Mouse (Mus musculus): ENCODE results near the gene Syt14. TPM values are rescaled to one million over a fixed set of nuclear protein-coding genes. Genes with fewer than 3 reads are reported as not detected.

Syt14 gene
- total RNA-seq, 2 experiments from 2014 or later = 21.6 to 26.1 TPM

DNA sequence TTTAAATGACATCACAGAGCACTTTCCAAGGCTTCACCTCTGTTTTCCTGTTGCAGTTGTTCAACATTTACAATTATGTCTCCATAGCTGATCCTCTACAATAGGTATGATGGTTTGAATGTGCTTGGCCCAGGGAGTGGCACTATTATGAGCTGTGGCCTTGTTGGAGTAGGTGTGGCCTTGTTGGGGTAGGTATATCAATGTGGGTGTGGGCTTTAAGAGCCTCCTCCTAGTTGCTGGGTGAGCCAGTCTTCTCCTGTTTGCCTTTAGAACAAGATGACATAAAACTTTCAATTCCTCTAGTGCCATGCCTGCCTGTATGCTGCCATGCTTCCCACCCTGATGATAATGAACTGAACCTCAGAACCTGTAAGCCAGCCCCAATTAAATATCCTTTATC is 42.1 kb downstream of the Syt14 start:
- DNase-seq (ENCODE audit: extremely low spot score in 1 of 2, low spot score in 1 of 2) = no peak

DNA sequence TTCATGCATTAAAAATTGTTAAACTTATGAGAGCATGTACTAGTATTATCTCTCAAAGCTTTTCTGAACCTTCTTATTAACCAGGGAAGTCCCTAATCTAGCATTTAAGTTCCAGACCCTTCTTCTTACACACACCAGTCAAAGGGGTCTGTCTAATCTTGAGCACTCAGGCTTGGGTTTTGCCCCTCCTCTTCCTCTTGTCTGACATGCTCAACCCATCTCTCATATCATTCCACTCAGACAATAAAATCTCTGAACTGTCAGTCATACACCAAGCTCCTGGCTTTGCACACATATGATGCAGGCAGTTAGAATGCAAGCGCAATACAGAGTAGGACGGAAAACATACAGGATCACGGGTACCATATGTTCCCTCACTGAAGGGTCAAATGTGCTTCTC is 48.4 kb downstream of the Syt14 start:
- no peak for DNase-seq (ENCODE audit: extremely low spot score in 1 of 2, low spot score in 1 of 2)

GRCm38 (mm10) chr1:192986481-192986880 is 49.1 kb downstream of the Syt14 start:
- DNase-seq (ENCODE audit: extremely low spot score in 1 of 2, low spot score in 1 of 2) = no peak

DNA sequence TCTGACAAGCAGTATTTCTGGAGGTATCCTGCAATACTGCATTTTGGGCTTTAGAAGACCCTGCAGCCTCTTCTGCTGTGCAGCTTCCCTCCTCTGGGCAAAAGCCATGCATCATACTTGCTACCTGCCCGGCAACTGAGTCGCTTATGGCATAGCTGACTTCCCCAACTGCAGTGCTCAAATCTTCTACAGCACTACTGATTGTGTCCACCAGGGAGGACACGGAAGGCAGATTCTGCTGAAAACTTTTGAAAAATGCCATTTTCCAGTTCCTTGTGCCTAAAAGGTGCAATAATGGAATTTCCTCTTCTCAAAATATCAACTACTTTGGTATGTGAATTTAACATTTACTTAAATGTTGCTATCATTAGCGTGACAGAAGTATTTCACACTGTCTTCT is 51.2 kb downstream of the Syt14 start:
- no peak for DNase-seq (ENCODE audit: extremely low spot score in 1 of 2, low spot score in 1 of 2)

GRCm38 (mm10) chr1:192981658-192982057 is 53.9 kb downstream of the Syt14 start:
- no peak for DNase-seq (ENCODE audit: extremely low spot score in 1 of 2, low spot score in 1 of 2)

- DNase-seq (ENCODE audit: extremely low spot score in 1 of 2, low spot score in 1 of 2) = no peak
Observed at GRCm38 (mm10) chr1:192981120-192981519, 54.5 kb downstream of the Syt14 start.

GRCm38 (mm10) chr1:192962323-192962722 is 73.3 kb downstream of the Syt14 start:
- DNase-seq (ENCODE audit: extremely low spot score in 1 of 2, low spot score in 1 of 2) = no peak

- no peak for DNase-seq (ENCODE audit: extremely low spot score in 1 of 2, low spot score in 1 of 2)
Observed at GRCm38 (mm10) chr1:192947839-192948173, 87.8 kb downstream of the Syt14 start.

- no peak for DNase-seq (ENCODE audit: extremely low spot score in 1 of 2, low spot score in 1 of 2)
Observed at GRCm38 (mm10) chr1:192947170-192947838, 88.3 kb downstream of the Syt14 start.

DNA sequence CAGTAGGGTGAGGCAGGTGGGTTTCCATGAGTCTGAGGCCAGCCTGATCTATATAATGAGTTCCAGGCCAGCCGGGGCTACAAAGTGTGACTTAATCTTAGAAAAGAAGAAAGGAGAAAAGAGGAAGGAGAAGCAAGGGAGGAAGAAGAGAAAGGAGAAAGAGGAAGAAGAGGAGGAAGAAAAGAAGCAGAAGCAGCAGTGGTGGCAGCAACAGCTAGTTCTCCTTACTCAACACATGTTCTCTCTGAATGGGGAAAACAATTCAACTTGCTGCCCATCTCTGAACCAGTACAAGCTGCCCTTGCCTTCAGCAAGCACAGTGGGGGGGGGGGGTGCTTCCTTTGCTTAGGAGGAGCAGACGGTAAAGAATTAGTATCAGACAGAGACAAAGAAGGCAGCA is 96.5 kb downstream of the Syt14 start:
- no peak for DNase-seq (ENCODE audit: extremely low spot score in 1 of 2, low spot score in 1 of 2)

- DNase-seq (ENCODE audit: extremely low spot score in 1 of 2, low spot score in 1 of 2) = no peak
Observed at GRCm38 (mm10) chr1:192937956-192938355, 97.6 kb downstream of the Syt14 start.

- no peak for DNase-seq (ENCODE audit: extremely low spot score in 1 of 2, low spot score in 1 of 2)
Observed at GRCm38 (mm10) chr1:192931797-192932196, 103.8 kb downstream of the Syt14 start.

DNA sequence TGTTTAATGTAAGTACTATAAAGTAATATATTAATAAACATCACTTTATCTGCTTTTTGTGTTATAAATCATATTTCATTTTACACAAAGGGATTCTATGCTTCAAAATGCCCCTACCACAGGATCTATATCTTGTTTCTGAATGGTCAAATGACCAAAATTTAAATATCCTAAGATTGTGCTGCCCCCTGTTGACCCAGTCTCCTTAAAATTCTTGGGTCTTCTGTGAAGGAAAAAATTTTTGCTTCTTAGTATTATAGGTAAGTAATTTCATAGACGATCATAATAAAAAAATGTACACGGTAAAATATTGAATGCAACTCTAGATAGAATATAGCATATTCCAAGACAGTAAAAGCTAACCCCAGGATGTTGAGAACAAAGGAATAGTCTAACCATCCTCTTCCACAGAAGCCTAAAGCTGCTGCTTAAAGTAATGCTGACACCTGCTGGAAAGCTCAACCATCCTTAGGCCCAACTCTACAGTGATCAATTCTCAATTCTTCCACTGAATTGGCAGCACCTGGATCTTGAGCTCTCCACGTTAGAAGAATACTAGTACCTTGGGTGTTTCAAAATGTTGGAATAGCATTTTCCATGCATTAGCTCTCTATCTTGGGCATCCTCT is 123.4 kb downstream of the Syt14 start:
- peak in 1 of 2 experiments; percentile 22 for DNase-seq (ENCODE audit: extremely low spot score in 1 of 2, low spot score in 1 of 2)

- no peak for DNase-seq (ENCODE audit: extremely low spot score in 1 of 2, low spot score in 1 of 2)
Observed at GRCm38 (mm10) chr1:192901516-192901915, 134.1 kb downstream of the Syt14 start.

- DNase-seq (ENCODE audit: extremely low spot score in 1 of 2, low spot score in 1 of 2) = no peak
Observed at GRCm38 (mm10) chr1:192900913-192901312, 134.7 kb downstream of the Syt14 start.

GRCm38 (mm10) chr1:192898742-192899141 is 136.8 kb downstream of the Syt14 start:
- DNase-seq (ENCODE audit: extremely low spot score in 1 of 2, low spot score in 1 of 2) = no peak

- no peak for DNase-seq (ENCODE audit: extremely low spot score in 1 of 2, low spot score in 1 of 2)
Observed at GRCm38 (mm10) chr1:192897218-192897617, 138.4 kb downstream of the Syt14 start.

DNA sequence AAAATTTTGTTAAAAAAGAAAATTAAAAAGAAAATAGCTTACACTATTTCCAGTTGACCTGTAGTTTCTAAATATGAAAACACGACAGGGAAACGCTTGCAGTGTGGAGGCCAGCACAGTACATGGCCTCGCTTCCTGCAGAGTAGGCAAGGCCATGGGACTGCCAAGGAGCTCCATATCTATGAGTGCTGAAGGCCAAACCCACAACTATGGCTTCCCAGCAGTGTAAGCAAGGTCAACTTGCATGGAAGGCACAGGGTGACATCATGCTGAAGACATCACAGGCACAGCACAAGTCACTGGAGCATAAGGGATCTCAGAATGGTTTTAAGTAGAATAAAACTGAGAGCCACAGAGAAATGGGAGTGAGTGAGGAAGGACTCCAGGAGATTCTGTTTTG is 139.5 kb downstream of the Syt14 start:
- DNase-seq (ENCODE audit: extremely low spot score in 1 of 2, low spot score in 1 of 2) = no peak

- DNase-seq (ENCODE audit: extremely low spot score in 1 of 2, low spot score in 1 of 2) = no peak
Observed at GRCm38 (mm10) chr1:192890716-192891115, 144.9 kb downstream of the Syt14 start.

- no peak for DNase-seq (ENCODE audit: extremely low spot score in 1 of 2, low spot score in 1 of 2)
Observed at GRCm38 (mm10) chr1:192882617-192883295, 152.8 kb downstream of the Syt14 start.

GRCm38 (mm10) chr1:192880130-192880529 is 155.4 kb downstream of the Syt14 start:
- no peak for DNase-seq (ENCODE audit: extremely low spot score in 1 of 2, low spot score in 1 of 2)

DNA sequence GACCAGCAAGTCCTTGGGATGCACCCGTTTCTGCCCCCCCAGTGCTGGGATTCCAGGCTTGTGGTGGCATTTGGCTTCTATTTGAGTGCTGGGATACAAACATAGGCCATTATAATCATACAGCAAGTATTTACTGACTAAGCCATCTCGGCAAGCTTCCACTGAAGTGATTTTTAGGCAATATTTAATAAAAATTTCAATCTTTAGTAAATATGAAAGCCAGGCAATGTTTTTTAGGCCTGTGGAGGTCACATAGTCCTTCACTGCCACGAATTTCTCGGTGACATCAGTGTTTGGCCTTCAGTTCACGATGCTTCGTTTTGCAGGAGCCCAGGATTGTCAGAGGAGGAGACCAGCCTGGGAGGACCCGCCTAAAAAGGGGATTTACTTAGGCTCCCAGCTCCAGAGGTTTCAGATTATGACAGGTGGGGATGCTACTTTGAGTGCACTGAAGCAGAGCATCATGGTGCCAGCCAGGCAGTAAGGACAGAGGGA is 156.4 kb downstream of the Syt14 start:
- DNase-seq (ENCODE audit: extremely low spot score in 1 of 2, low spot score in 1 of 2) = no peak
